Mouse (Mus musculus): ENCODE measurements around the gene Bpifa3.

DNA sequence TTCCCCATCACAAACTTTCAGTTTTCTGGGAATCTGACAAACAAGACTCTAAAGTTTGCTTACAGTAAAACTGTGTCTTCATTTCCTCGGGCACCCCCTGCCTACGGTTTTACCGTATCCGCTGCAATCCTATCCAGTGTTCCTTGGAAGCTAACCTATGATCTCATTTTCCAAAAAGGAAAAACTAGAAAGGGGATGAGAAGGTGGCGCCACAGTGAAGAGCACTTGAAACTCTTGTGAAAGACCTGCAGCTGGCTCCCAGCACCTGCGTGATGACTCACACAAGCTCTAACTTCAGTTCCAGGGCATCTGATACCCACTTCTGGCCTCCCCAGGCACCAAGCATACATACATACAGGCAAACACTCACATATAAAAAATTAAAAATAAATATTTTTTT is 55.2 kb downstream of the Bpifa3 start:
- TF ChIP-seq CTCF (IDR thresholded peaks at IDR 0.05; ENCODE audit: low read depth, low read length) (no peak), GATA1 (IDR thresholded peaks at IDR 0.05; ENCODE audit: borderline replicate concordance, low read length) (no peak), GATA2 (IDR thresholded peaks at IDR 0.05; ENCODE audit: borderline replicate concordance, low read depth, low read length) (no peak), TAL1 (conservative IDR thresholded peaks at IDR 0.05; ENCODE audit: low read depth, low read length) (no peak), POLR2AphosphoS5 (IDR thresholded peaks at IDR 0.05; ENCODE audit: insufficient replicate concordance, low read depth, low read length) (no peak)
